In the genomic region with DNA sequence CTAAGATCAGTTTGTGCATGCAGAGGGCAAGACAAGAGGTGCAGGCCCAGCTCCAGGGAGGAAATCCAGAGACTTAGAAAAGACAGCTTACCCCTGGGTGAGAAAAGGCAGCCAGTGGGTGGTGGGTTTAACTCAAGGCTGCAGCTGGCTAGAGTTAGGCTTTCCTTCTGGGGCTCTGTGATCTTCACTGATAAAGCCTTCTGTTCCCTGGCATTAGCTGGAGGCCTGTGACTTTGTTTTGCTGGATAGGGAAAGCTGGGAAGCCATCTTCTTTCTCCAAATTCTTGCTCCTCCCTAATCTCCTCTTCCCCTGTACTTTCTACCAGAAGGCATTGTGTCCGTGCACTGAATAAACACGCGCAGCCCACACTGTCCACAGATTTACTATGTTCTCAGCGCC, we compare ENCODE assay signal across 20 mouse cellular contexts. TPM values are rescaled to one million over a fixed set of nuclear protein-coding genes. Genes with fewer than 3 reads are reported as not detected.
DNase-seq lines count a peak whose midpoint lies in the region; ATAC-seq and TF ChIP-seq lines count a peak whose summit lies in the region.
"Had no signal": no experiment of that assay in that cellular context is flagged by ENCODE, and none has a peak within 500 bp of the region (broad histone marks: within the 10 kb centered on the region; RNA-seq: fewer than 3 reads in every experiment).

No protein-coding gene starts in this region.

- no peaks in the 10 kb centered on the region for H3K36me3 ChIP-seq in neural tube, embryonic 13.5 days
- H3K36me3 ChIP-seq: hindbrain, embryonic 13.5 days had no signal

- no peak overlapping the region for H3K4me3 ChIP-seq in layer of hippocampus, adult 2 months
- H3K4me3 ChIP-seq in neural tube, embryonic 13.5 days: no peak overlapping the region
- H3K4me3 ChIP-seq: hindbrain, embryonic 13.5 days had no signal

- H3K9me3 ChIP-seq in neural tube, embryonic 13.5 days: no peaks in the 10 kb centered on the region
- H3K9me3 ChIP-seq: hindbrain, embryonic 13.5 days had no signal

- H3K4me1 ChIP-seq in neural tube, embryonic 13.5 days (replicated peaks): peaks cover 38% of the 10 kb centered on the region

- intact Hi-C loops in heart, postnatal 25 days (cut with DNase I): no loop called here

- ATAC-seq in neural tube, embryonic 13.5 days (ENCODE audit: low read depth): no peak
- ATAC-seq in cerebellum, adult (ENCODE audit: insufficient number of reproducible peaks, low FRiP score, low TSS enrichment): no peak
- ATAC-seq in megakaryocyte-erythroid progenitor cell, adult 5-6 weeks (replicated peaks; ENCODE audit: low FRiP score, low TSS enrichment, poor library complexity, severe bottlenecking): no peak
- ATAC-seq: intestine, postnatal 0 days had no signal

- H3K27me3 ChIP-seq in neural tube, embryonic 13.5 days: no peaks in the 10 kb centered on the region
- H3K27me3 ChIP-seq: hindbrain, embryonic 13.5 days had no signal

- no peak overlapping the region for H3K9ac ChIP-seq in neural tube, embryonic 13.5 days
- H3K9ac ChIP-seq: hindbrain, embryonic 13.5 days had no signal

- WGBS in neural tube, embryonic 13.5 days: 80% methylated on average over 4 of the region's 4 CpGs

- no peak overlapping the region for H3K4me2 ChIP-seq in neural tube, embryonic 13.5 days
- H3K4me2 ChIP-seq: hindbrain, embryonic 13.5 days had no signal

- peak overlapping the region; percentile 63; the same call in 1 of the 2 replicates for H3K27ac ChIP-seq in layer of hippocampus, adult 2 months
- 0 out of 2 replicates have a peak overlapping the region, but pooled peaks have one; percentile 28 for H3K27ac ChIP-seq in neural tube, embryonic 13.5 days (replicated peaks)
- H3K27ac ChIP-seq: hindbrain, embryonic 13.5 days had no signal

- no peak for TF ChIP-seq CTCF in layer of hippocampus, adult 2 months (conservative IDR thresholded peaks at IDR 0.05)

- DNase-seq in heart, adult 11 months: peak; percentile 58
- no peak for DNase-seq in heart, postnatal 25 days (ENCODE audit: low spot score)
- no peak for DNase-seq in layer of hippocampus, adult 2 months (ENCODE audit: low spot score in 2 of 2)
- no peak for DNase-seq in layer of hippocampus, adult 9-11 months
- no peak for DNase-seq in neural tube, embryonic 10.5 days (ENCODE audit: extremely low spot score, low spot score)
- DNase-seq: cerebellum, adult 11 months; cerebellum, postnatal 36 days; kidney, postnatal 10 days; liver; right cerebral cortex, adult 18-20 months; thymus, postnatal 4 days had no signal

RNA-seq across cellular contexts. Expression of a gene that starts 8.4 kb away (rescaled TPM):
- total RNA-seq in heart, postnatal 25 days (2021): 10 to 100 TPM; 12.7 to 15.0 TPM
- 10 to 100 TPM; 70.5 to 76.2 TPM for total RNA-seq in layer of hippocampus, adult 2 months (2021)
- 10.6 and 10.7 TPM in 2 replicates for polyA plus RNA-seq in neural tube, embryonic 13.5 days (2015; fragmentation: Nextera tagmentation; extraction: Ambion mirVana)
- total RNA-seq in megakaryocyte-erythroid progenitor cell, adult 5-6 weeks (2014; fragmentation: Nextera tagmentation): 1.3 and 1.6 TPM in 2 replicates
- total RNA-seq in megakaryocyte-erythroid progenitor cell, adult 5-6 weeks (2017): 1.0 TPM in 1 of 2 replicates, not detected in the other

RNA-seq across cellular contexts. Expression of a gene that starts 39.8 kb away (rescaled TPM):
- total RNA-seq in heart, postnatal 25 days (2021): not detected
- total RNA-seq in layer of hippocampus, adult 2 months (2021): not detected
- polyA plus RNA-seq in neural tube, embryonic 13.5 days (2015; fragmentation: Nextera tagmentation; extraction: Ambion mirVana): 0.04 and 0.72 TPM in 2 replicates
- total RNA-seq in megakaryocyte-erythroid progenitor cell, adult 5-6 weeks (2014; fragmentation: Nextera tagmentation): not detected in 2 replicates
- not detected in 2 replicates for total RNA-seq in megakaryocyte-erythroid progenitor cell, adult 5-6 weeks (2017)
- total RNA-seq: gastrocnemius, postnatal 4 days; layer of hippocampus, postnatal 10 days; left cerebral cortex, postnatal 25 days had no signal
- polyA plus RNA-seq: spleen, adult 2 months had no signal

Comparison
In these comparisons a context has a peak if more than half of its experiments do, and no peak if none do; other contexts are left out.
1. RNA of a gene that starts 8.4 kb away (total RNA-seq): 70.5 to 76.2 TPM in layer of hippocampus, adult 2 months and 12.7 to 15.0 TPM in heart, postnatal 25 days; 1.0 to 1.6 TPM in megakaryocyte-erythroid progenitor cell, adult 5-6 weeks; every median in the first group is over 4 times any median in the second.